Mouse (Mus musculus): ENCODE measurements around the gene Mrpl24.

The Mrpl24 gene

DNA sequence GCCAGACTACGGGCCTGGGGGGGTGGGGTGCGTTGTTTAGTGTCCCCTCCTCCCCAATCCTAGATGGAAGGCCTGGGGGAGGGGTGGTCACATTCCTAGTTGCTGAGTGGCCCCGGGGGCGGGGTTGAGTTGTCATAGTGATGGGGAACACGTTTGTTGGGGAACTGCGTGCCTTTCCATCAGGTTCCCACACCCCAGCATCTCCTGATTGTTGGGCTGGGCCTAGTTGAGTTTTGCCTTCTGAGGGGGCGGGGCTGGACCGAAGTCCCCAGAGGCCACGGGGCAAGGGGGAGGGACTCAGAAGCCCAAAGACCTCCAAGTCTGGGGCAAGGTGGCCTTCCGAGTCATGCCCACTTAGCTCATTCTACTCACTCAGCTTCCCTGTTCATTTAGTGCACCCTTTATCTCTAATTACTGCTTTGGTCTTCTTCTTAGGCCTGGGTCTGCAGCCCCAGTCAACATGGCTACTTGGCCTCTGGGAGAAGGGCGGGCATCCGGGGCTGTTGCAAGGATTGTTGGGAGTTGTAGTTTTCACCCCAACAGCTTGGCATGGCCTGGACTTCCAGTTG lies 8.6 kb upstream of the Mrpl24 start:
- in situ Hi-C loops (cut with MboI) = no loop called here

DNA sequence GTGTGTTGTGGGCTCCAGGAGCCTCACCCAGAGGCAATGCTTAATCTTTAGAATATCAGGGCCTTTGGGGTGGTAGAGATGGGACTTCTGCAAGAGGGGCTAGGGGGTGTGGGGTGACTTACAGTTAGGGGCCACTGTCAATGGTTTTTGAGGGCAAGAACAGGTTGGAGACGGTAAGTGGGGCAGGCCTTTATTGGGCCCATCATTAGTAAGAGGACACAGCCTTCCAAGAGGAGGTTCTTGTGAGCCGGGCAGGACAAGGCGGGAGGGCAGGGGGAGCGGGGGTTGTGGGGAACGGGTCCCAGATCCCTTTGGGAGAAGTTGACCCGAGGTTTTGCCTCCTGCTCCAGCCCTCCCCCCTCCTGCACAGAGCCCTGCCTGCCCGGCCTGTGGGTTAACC lies 5.8 kb upstream of the Mrpl24 start:
- in situ Hi-C loops (cut with MboI) = no loop called here

DNA sequence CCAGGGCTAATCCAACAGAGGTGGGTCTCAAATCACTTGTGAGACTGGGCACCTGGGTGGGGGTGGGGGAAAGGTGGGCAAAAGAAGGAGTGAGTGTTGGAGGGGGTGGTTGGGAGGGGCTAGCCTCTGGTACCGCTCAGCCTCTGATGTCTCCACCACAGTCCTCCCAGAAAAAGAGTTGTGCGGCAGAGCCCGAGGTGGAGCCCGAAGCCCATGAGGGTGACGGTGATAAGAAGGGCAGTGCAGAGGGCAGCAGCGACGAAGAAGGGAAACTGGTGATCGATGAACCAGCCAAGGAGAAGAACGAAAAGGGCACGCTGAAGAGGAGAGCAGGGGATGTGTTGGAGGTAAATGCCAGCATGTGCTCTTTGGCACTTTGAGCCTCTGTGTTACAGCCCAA lies 5.4 kb upstream of the Mrpl24 start:
- in situ Hi-C loops (cut with MboI) = no loop called here

DNA sequence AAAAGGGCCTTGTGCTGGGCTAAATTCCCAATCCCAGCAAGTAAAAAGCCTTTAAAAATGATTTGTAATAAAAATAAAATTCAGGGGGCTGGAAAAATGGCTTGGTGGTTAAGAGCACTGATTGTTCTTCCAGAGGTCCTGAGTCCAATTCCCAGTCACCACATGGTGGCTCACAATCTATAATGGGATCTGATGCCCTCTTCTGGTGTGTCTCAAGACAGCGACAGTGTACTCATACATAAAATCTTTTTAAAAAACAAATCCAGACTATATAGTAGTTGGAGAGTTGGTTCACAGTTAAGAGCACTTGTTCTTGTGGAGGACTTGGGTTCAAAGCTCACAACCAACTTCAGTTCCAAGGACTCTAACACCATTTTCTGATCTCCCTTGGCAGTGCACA lies 2.3 kb upstream of the Mrpl24 start:
- in situ Hi-C loops (cut with MboI) = no loop called here

DNA sequence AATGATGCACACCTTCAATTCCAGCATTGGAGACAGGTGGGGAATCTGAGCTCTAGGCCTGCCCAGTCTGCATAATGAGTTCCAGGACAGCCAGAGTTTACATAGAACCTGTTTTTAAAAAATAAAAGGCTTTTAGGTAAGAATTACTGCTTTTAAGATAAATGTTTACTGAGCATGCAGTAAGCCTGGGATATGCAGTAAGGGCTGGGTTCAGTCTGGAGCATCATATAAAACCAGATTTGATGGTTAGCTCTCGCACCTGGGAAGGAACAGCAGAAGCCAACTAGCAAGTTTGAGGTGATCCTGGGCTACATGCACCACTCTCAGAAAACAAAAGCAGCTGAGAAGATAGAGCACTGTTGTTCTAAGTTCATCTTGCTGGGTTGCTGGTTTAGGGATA lies 755 bp upstream of the Mrpl24 start:
- in situ Hi-C loops (cut with MboI) = no loop called here

DNA sequence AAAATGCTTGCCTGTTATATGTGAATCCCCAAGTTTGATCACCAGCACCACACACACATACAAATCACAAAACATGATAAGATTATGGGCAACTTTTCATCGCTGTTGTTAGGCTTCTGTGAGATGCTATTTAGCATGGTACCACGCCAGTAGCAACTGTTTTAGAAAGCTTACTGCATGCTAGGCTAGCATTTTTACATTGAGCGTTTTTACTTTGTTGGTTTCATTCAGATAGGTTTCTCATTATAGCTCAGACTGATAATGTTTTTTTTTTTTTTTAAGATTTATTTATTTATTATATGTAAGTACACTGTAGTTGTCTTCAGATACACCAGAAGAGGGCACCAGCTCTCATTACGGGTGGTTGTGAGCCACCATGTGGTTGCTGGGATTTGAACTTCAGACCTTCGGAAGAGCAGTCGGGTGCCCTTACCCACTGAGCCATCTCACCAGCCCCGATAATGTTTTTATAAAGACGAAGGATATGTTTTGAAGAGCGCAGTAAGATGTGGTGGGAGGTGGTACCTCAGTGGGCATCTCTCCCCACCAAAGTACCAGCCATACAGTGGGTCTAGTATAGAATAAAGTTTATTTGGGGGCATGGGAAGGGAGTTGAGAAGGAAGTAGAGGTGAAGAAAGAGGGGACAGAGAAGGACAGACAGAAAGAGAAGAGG lies 1.1 kb downstream of the Mrpl24 start:
- in situ Hi-C loops (cut with MboI) = no loop called here

DNA sequence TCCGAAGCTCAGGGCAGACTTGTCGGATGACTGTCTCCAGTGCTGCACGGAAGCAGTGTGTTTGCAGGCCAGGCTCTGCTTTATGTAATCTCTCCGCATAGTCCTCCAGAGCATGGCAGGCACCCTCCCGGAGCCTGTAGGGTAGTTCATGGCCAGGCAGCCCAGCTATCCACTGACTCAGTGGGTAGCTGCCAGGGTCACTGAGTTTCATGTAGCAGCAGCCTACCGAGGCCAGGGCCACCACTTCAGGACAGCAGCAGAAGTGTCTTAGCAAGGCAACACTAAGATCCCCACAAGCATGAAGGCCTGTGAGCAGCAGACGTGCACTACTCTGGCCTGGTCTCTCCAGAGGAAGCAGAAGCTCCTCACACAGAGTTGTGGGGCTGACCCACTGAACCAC lies 5.7 kb downstream of the Mrpl24 start:
- in situ Hi-C loops (cut with MboI) = no loop called here

DNA sequence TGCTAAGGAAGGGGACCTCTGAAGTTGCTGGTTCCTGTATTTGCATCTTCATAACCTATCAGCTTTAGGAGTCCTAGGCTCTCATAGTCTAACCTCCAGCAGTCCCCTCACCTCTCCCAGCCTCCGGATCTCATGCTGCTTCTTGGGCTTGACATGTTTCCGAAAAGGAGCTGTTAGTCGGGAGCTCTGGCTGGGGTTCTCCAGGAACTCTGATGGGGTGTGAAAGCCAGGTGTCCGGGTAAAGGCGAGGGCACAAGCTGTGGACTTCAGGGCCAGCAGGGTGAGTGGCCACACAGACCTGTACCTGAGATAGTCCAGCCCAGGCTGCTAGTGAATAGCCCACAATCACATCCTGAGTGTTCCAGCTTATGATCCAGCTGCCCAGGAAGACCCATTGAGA lies 8.1 kb downstream of the Mrpl24 start:
- in situ Hi-C loops (cut with MboI) = no loop called here

DNA sequence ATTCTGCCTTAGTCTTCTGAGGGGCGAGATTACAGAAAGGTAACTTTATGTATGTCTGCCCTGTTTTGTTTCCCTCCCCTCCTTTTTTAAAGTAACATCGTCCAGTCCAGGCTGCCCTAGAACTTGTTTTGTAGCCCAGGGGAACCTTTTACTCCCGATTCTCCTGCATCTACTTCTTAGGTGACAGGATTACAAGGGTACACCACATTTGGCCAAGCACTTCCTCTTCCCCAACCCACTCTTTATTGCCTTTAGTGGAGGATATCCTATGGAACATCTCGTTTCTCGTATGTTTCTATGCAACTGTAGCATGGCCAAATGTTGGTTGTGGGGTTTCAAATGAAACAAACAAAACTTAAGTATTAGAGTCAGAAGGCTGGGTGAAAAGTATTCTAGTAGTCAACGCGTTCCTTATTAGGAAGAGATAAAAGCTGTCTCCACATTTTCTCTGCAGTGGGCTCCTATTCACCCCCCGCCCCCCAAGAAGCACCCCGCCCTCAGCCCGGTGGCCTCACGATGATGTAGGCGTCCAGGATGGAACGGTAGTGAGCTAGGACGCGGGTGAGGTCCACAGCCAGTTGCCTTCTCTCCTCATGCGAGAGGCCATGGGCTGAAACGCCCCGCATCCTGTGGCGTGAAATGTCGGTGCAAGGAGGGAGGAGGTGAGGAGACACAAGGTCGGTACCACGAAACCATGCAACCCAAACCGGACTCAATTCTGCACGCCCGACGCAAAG lies 10.2 kb downstream of the Mrpl24 start:
- in situ Hi-C loops (cut with MboI) = no loop called here

DNA sequence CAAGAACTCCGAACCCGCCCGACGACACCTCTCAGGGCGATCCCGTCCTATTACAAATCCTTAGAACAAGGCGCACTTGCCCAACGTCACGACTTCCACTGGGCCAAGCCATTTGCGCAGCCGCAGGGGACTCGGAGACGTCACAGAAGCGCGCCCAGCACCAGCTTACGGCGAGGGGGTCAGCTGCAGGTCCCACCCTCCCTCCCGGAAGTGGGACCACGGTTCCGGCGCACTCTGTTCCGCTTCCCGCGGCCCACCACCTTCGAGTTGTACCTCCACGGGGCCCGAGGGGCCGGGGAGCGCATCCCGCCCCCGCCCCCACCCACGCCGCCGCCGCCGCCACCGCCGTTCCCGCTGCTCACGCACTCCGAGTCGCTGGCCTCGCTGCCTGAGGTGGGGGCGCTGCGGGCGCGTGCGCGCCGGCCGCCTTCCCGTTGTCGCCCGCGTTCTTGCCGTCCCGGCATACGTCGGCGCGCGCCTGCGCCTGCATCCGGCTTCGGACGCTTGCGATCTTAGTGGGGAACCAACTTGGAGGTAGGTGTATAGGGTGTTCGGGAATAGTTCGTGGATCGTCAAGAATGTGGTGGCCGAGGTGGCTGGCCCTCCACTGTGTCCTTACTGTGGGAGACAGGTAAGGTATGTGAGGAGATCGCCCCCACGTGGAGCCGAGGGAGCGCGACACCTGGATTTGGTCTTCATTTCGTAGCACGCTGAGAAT lies 10.9 kb downstream of the Mrpl24 start, which contains the start of the genes Isg20l2 and Rrnad1:
Gene Isg20l2, plus strand, starts transcription at position 237 of the 718 bp plus-strand sequence.
Gene Rrnad1, minus strand, starts transcription at position 640 of the 718 bp plus-strand sequence.
- in situ Hi-C loops (cut with MboI) = no loop called here

DNA sequence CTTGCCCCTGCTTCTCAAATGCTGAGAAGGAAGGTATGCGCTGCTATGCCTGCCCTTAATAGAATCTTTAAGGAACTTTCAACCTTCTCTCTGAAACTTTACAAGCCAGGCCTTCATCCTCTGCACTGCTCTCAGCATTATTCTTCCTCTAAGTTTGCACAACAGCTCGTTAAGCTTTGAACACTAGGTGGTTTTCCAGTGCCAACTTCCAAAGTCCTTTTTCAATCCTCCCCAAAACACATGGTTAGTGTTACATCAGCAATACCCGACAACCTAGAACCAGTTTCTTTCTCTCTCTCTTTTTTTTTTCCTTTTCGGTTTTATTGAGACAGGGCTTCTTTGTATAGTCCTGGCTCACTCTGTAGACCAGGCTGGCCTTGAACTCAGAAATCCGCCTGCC lies 14.7 kb downstream of the Mrpl24 start:
- in situ Hi-C loops (cut with MboI) = no loop called here

DNA sequence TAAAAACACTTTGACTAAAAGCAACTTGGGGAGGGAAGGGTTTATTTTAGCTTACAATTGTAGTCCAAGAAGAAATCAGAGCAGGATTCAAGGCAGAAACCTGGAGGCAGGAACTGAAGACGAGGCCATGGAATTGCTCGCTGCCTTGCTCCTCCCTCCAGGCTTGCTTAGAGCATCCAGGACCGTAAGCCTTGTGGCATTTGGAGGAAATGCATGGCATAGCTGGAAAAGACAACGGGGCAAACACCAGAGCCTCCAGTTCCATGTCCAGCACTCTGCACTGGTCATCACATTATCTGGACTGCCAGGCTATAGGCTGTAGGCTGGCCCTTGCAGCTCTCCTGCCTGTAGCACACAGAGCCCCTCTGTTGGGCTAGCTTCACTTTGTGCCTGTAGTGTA lies 15.2 kb downstream of the Mrpl24 start:
- in situ Hi-C loops (cut with MboI) = no loop called here

DNA sequence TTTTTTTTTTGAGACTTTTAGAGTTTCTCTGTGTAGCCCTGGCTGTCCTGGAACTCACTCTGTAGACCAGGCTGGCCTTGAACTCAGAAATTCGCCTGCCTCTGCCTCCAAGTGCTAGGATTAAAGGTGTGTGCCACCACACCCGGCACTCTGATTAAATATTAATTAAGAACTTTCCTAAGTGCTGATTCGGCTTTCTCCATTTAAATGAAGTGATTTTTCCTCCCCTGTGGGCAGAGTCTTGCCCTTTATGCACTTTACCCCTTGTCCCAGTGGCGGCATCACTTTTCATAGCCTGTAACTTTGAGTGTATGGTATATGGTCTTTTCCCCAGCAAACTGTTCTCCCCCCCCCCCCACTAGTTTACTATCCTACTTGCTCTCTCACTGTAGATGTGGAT lies 15.9 kb downstream of the Mrpl24 start:
- in situ Hi-C loops (cut with MboI) = no loop called here

DNA sequence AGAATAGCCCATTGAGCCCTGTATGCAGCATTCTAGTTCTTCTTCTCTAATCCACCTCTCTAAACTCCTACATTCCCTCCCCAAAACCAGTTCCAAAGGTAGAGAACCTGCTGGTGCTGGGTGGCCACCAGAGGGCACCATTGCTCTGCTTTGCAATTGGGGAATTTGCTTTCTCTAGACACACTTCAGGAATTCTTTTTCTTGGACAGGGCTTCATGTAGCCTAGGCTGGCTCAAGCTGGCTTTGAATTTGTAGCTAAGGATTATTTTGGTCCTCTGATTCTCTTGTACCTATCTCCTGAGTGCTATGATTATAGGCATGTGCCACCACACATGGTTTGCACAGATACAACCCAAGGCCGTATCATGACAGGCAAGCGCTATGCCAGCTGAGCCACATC lies 16.5 kb downstream of the Mrpl24 start:
- in situ Hi-C loops (cut with MboI) = no loop called here

DNA sequence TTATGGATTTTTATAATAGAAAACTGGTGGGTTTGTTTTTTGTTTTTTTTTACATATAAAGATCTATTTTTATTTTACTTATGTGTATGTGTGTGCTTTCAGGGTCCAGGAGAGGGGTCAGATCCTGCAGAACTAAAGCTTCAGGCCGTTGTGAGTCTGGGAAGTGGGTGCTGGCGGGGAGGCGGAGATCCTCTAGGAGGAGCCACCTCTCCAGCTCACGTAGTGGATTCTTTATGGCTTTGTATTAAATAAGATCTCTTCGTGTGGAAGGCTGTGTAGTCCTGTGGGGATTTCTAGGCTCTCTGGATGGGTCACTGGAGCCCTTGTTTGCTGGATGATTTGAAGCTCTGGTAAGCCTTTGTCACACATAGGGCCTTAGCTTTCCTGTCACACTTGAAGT lies 21.3 kb downstream of the Mrpl24 start:
- in situ Hi-C loops (cut with MboI) = no loop called here

DNA sequence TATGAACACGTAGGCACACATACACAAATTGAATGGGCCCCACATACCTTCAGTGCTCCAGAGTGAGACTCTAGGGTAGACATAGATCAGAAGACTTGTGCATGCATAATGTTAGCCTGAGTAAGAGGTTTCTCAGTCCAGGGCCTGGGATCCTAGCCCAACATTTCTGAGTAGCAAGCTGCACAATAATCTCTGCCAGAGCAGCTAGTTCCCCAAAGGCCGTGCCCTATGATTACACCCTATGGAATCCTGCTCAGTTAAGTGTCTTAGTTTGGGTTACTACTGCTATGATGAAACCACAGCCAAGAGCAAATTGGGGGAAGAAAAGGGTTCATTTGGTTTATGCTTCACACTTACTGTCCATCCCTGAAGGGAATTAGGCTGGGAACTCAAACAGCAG lies 23.2 kb downstream of the Mrpl24 start:
- in situ Hi-C loops (cut with MboI) = no loop called here

DNA sequence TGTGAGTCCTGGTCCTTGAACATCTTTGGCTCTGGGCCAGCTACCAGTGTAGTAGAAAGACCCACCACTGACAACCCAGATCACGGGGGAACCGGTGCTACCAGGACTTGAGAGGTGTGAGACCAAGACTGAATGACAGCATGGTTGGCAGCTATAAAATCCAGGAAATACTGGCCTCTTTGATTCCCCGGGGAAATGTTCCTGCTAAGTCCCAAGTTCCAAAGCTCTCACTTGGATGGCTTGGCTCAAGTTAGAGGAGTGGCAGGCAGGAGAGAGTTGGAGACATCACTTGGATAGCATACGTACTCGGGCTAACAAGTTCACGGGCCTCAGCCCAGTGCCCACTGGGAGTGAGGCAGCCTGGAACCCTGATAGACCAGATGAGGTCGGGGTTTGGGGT lies 24.3 kb downstream of the Mrpl24 start:
- in situ Hi-C loops (cut with MboI) = no loop called here

DNA sequence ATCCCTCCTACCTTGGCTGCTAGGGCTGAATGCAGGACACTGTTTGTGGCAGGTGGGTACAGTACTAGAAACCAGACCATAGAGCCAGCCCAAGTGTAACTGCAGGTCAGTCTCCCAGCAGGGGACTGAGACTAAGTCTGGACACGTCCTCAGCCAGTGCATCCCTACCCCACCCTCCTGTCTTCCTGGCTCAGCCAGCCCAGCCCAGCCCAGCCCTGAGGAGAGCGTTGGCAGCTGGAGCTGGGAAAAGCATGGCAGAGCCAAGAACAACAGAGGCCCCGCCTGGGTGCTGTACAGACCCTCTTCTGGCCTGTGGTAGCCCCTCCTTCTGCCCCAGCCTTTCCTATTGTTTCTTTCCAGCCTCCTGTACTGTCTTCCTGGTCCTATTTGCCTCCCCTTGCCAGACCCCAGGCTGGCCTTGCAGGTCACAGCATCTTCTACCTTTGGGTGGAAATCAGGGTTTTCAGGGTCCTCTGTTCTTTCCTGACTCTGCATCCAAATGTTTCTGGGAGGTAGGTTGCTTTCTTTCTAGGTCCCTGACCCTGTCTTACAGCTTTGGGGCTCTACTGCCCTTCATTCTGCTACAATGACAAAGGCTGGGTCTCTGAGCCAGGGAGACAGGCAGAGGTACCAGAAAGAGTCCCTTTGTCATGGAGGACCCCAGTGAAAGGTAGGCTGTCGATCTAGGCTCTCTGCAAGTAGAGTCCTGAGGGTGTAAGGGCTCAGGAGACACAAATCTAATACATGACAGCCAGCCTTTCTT lies 25.7 kb downstream of the Mrpl24 start:
- in situ Hi-C loops (cut with MboI) = no loop called here

DNA sequence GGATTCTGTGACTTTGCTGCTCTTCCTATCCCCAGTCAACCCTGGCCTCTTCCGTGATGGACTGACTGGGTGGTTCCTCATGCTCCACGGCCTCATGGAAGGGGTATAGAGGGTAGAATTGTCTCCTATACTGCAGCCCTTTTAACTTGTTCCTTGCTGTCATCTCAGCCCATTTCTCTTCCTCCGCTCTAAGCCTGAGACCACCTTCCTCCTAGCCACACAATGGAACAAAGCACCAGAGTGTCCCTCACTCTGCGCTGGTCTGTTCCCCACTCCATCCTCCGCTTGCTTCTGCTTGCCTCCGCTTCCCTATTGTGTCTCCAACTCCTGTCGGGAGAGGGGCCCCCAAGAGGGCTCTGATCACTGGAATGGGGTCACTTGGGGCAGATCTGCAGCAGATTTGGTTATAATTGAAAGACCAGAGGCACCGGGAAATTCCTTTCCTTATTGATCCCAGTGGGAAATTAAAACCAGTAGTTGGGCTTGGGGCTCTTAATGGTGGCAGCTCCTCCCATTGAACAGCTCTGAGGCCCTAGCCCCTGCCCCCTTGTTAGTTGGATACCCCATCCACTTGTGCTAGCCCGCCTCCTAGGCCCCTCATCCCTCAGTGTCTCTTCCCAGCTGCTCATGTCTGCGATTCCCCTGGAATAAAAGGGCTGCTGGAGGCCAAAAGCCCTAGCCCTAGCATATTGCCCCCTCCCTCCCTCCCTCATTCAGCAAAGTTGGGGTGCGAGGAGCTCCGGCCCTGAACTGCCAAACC lies 26.7 kb downstream of the Mrpl24 start:
- in situ Hi-C loops (cut with MboI) = no loop called here

DNA sequence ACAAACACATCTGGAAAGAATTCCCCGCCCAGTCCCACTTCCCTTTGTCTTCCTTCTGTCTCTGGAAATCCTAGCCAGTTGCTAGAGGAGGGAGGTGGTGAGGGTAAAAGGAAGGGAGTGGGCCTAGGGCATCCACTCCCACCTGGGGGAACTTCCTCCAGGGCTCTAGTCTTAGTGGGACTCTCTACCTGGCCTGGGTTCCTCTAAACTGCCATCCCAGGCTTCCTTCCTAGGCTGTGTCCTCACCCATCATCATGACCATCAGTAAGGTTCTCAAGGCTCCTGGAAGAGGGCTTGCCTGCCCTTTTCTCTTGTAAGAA lies 27.2 kb downstream of the Mrpl24 start:
- in situ Hi-C loops (cut with MboI) = no loop called here

DNA sequence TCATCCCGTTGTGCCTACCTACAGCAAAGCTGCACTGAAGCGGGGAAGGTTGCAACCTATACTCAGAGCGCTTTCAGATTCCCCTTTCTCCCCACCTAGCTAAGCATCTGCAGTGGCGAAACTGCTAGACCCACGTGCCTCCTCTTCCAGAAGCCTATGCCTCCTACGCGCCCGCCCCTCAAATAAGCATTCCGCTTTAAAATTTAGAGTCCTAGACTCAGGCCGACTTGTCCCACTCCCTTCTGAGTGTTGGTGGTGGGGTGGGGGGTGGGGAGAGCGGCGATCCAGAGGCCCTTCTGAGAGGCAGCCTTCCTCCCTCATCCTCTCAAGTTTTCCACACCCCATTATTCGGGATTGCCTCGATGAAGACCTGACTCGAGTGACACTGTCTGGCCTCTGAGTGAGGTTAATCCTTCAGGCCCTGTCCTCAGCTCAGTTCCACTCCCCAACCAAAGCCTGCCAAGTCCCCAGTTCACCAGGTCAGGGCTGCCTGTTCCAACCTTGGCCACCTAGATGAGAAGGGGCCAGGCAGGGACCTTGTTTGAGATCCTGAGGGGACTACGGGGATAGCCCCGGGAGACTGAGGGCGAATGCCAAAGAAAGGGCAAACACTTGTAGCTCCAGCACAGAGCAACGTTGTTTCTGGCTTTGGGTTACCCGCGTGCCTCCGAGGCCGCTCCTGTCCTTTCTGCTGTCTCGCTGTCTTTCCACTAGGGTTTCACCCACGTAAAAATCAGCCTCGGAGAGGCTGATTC lies 27.9 kb downstream of the Mrpl24 start:
- in situ Hi-C loops (cut with MboI) = no loop called here
